Mouse (Mus musculus) midbrain, postnatal 0 days (tissue): ENCODE data around the gene Gna12. TPM values are rescaled to one million over a fixed set of nuclear protein-coding genes. Genes with fewer than 3 reads are reported as not detected.

Experiments
- ATAC-seq: fragments of 200-750 bp; cut with Nextera tagmentation; 2 replicates; pipeline ENCODE4 v1.8.0; 2017; ENCODE audit warnings: moderate number of reproducible peaks, mild to moderate bottlenecking, moderate TSS enrichment, moderate library complexity; ENCODE audit not compliant: low FRiP score
- DNase-seq: peaks from one replicate; pipeline ENCODE4 v3.0.0-alpha.2; 2015; ENCODE audit warnings: low spot score
- H3K27ac ChIP-seq: fragments of 300-500 bp; sonication (generic); 2 replicates; pipeline ENCODE4 v1.5.1; 2014; ENCODE audit warnings: low read depth, mild to moderate bottlenecking, low read length, mixed read lengths
- H3K27me3 ChIP-seq: fragments of 300-500 bp; sonication (generic); 2 replicates; pipeline ENCODE4 v1.6.1; 2014; ENCODE audit warnings: low read length, control low read depth, mixed read lengths; ENCODE audit not compliant: insufficient read depth
- H3K36me3 ChIP-seq: fragments of 300-500 bp; sonication (generic); 2 replicates; pipeline ENCODE4 v1.6.1; 2014; ENCODE audit warnings: low read length, control low read depth, mixed read lengths; ENCODE audit not compliant: insufficient read depth
- H3K4me1 ChIP-seq: fragments of 300-500 bp; sonication (generic); 2 replicates; pipeline ENCODE4 v1.6.1; 2014; ENCODE audit warnings: mild to moderate bottlenecking, control low read depth, antibody characterized with exemption, low read length, mixed read lengths; ENCODE audit not compliant: insufficient read depth
- H3K4me2 ChIP-seq: fragments of 300-500 bp; sonication (generic); 2 replicates; pipeline ENCODE4 v1.6.1; 2014; ENCODE audit warnings: low read depth, mild to moderate bottlenecking, low read length, mixed read lengths; ENCODE audit not compliant: poor library complexity, severe bottlenecking
- H3K4me3 ChIP-seq: fragments of 300-500 bp; sonication (generic); 2 replicates; pipeline ENCODE4 v1.5.1; 2014; ENCODE audit warnings: low read depth, mild to moderate bottlenecking, low read length, moderate library complexity
- H3K9ac ChIP-seq: fragments of 300-500 bp; sonication (generic); replicated peaks from 2 replicates; pipeline ENCODE4 v1.6.1; 2014; ENCODE audit warnings: mild to moderate bottlenecking, low read length, moderate library complexity, mixed read lengths; ENCODE audit not compliant: poor library complexity, severe bottlenecking
- H3K9me3 ChIP-seq: fragments of 300-500 bp; sonication (generic); 2 replicates; pipeline ENCODE4 v1.6.1; 2016; ENCODE audit warnings: low read length, control low read depth
- CTCF ChIP-seq: IDR thresholded peaks from 2 replicates; pipeline ENCODE4 v1.5.1; 2016; ENCODE audit warnings: antibody characterized with exemption, mild to moderate bottlenecking
- WGBS: fragments of 180-500 bp; shearing (Covaris S2); extraction: QIAGEN DNeasy Blood & Tissue Kit; methylation state at CpG from one replicate; pipeline ENCODE4 v1.1.7; 2014; 5-methylcytosine and 5-hydroxymethylcytosine counted together
- polyA plus RNA-seq: library from polyadenylated mRNA; unstranded; fragments of >200 nt; fragmentation: Nextera tagmentation; extraction: Ambion mirVana; gene quantifications from 2 replicates; pipeline ENCODE4 v1.2.1, GENCODE M21; 2015
- total RNA-seq: library from RNA; depleted of rRNA; stranded (reverse); fragments of >200 nt; gene quantifications from 2 replicates; pipeline ENCODE4 v1.2.3, GENCODE M21; 2014

Gene Gna12
- total and polyA plus RNA-seq, 2 experiments from 2014 or later = 28.0 to 152 TPM

DNA sequence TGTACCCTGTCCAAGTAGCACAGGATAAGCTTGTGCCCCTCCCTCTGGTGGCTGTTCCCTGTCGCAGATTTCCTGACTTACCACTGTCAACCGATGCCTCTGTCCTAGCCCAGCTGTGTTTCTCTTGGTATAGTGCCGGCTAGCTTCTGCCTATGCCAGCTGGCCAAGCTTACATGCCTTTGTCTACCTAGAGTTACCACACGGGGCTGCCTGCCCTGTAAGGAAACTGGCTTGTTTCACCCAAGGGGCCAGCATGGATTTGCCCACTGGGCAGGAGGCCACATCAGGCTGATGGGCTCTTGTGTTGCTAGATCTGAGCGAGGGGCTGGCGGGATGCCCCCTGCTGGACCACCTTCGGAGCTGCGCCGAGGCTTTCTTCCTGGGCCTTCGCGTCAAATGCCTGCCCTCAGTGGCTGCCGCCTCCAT lies 86.5 kb downstream of the Gna12 start:
- H3K4me1 ChIP-seq = no peaks in the 10 kb centered on the region
- H3K4me3 ChIP-seq = no peak overlapping the region
- H3K36me3 ChIP-seq = no peaks in the 10 kb centered on the region
- H3K9ac ChIP-seq = no peak overlapping the region
- no peak overlapping the region for H3K27ac ChIP-seq
- 26% methylated on average over 12 of the region's 12 CpGs for WGBS
- TF ChIP-seq CTCF = peak; percentile 55
- DNase-seq (peak; percentile 70), ATAC-seq (peak; percentile 56; the same call in 1 of the 2 replicates)
- no peak overlapping the region for H3K4me2 ChIP-seq
- no peaks in the 10 kb centered on the region for H3K9me3 ChIP-seq
- H3K27me3 ChIP-seq = no peaks in the 10 kb centered on the region

DNA sequence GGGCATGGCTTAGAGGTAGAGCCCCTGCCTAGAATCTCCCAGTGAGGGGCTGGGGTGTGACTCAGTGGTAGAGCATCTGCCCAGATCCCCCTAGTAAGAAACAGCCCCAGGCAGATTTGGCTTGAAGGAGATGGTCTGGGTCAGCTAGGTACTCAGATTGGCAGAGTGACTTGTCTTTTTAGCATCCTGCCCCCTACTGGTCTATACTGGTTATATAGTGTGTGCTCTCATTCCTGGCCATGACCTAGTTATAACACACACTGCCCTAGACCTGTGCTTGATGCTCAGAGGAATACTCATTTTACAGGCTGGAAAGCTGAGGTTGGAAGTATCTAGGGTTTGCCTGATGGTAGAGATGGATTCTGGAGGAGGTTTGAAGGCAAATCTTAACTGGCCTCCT lies 88.4 kb downstream of the Gna12 start:
- Histone ChIP-seq H3K36me3 (no peaks in the 10 kb centered on the region), H3K4me1 (no peaks in the 10 kb centered on the region), H3K9ac (no peak overlapping the region), H3K4me3 (no peak overlapping the region), H3K27me3 (no peaks in the 10 kb centered on the region), H3K9me3 (no peaks in the 10 kb centered on the region), H3K4me2 (no peak overlapping the region), H3K27ac (no peak overlapping the region)
- ATAC-seq (no peak), DNase-seq (no peak)
- TF ChIP-seq CTCF = peak; percentile 57

DNA sequence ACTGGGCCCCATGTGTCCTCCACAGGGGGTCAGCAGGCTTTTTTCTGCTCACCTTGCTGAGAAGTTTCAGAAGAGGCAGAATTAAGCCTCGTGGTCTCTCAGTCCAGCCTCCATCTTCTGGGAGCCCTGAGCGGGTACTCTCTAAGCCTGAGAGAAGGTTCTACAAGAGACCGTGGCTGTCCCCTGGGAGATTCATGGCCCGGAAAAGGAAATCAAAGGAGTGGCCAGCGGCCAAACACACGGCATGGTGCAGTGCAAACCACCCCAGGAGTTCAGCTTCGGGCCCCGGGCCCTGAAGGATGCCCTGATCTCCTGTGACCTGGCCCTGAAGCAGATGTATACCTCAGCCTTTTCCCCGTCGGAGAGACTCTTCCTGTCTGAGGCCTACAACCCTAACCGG lies 89.2 kb downstream of the Gna12 start:
- Histone ChIP-seq H3K27me3 (peaks cover 5% of the 10 kb centered on the region; the same call in 1 of the 2 replicates), H3K4me3 (no peak overlapping the region), H3K4me2 (no peak overlapping the region), H3K4me1 (no peaks in the 10 kb centered on the region), H3K27ac (no peak overlapping the region), H3K9me3 (no peaks in the 10 kb centered on the region), H3K36me3 (no peaks in the 10 kb centered on the region), H3K9ac (no peak overlapping the region)
- no peak for TF ChIP-seq CTCF
- DNase-seq (no peak), ATAC-seq (no peak)
- 74% methylated on average over 11 of the region's 11 CpGs for WGBS

DNA sequence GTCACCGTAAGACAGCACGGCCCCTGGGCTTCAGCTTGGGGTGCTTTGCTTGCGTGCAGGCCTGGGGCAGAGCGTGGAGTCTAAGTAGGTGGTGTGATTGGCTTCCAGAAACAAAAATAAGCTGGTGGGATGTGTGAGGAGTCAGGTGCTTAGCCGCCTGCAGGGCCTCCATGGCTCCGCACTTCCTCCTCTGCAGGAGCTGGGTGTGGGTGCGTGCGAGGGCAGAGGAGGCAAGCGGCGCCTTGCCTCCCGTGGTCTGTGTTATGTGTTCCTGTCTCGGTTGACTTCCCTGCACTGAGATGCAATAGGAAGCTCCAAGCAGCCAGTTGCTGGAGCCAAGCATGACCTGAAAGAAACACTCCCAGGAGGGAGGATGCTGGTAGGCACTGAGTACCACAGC lies 90.4 kb downstream of the Gna12 start:
- no peak overlapping the region for H3K4me3 ChIP-seq
- DNase-seq (no peak), ATAC-seq (no peak)
- no peak overlapping the region for H3K27ac ChIP-seq
- H3K27me3 ChIP-seq = peaks cover 12% of the 10 kb centered on the region
- H3K9me3 ChIP-seq = no peaks in the 10 kb centered on the region
- no peak overlapping the region for H3K9ac ChIP-seq
- no peaks in the 10 kb centered on the region for H3K4me1 ChIP-seq
- TF ChIP-seq CTCF = no peak
- no peaks in the 10 kb centered on the region for H3K36me3 ChIP-seq
- H3K4me2 ChIP-seq = no peak overlapping the region
- WGBS = 76% methylated on average over 12 of the region's 12 CpGs

DNA sequence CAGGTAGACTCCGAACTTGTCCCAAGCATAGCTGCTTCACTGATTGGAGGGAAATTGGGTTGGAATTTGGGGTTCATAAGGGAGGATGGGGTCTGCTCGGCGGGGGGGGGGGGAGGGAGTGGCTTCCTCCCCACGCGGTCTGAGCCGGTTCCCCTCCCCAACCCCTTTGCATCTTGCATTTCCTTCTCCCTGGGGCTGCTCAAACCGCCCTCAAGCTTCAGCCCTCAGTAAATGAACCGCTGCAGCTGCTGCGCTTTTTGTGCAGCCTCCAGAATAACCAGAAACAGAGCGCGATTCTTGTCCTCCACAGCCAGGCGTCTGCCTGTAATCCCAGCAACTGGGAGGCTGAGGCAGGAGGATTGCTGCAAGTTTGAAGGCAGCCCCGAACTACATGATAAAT lies 94.1 kb downstream of the Gna12 start:
- 20% methylated on average over 13 of the region's 13 CpGs for WGBS
- no peak overlapping the region; the same call in 1 of the 2 replicates for H3K4me3 ChIP-seq
- peaks cover 15% of the 10 kb centered on the region for H3K27me3 ChIP-seq
- no peaks in the 10 kb centered on the region for H3K9me3 ChIP-seq
- H3K36me3 ChIP-seq = no peaks in the 10 kb centered on the region
- no peak overlapping the region for H3K9ac ChIP-seq
- no peaks in the 10 kb centered on the region for H3K4me1 ChIP-seq
- no peak for DNase-seq
- H3K27ac ChIP-seq = no peak overlapping the region
- TF ChIP-seq CTCF = no peak
- H3K4me2 ChIP-seq = peak overlapping the region; percentile 61; the same call in 1 of the 2 replicates
- no peak for ATAC-seq

DNA sequence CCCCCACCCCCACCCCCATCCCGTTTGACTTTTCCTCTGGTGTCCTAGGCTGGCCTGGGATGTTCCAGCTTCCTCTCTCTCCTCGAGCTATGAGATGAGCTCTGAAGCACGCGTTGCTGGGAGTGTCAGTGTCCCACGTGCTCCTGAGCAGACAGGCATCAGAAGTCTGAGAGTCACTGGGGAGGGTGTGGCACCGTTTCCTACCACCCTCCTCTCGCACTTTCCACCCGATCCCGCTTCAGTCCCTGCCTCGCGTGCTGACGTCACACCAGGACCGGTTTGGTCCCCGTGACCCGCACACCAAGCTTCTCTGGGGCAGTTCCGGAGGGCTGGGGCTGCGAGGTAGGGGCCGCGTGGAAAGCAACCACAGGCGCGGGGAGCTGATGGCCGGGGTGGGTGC lies 94.9 kb downstream of the Gna12 start:
- under 1% methylated on average over 21 of the region's 22 CpGs for WGBS
- no peaks in the 10 kb centered on the region for H3K4me1 ChIP-seq
- no peaks in the 10 kb centered on the region for H3K36me3 ChIP-seq
- no peaks in the 10 kb centered on the region for H3K9me3 ChIP-seq
- H3K4me3 ChIP-seq = peak overlapping the region; percentile 26
- ATAC-seq (peak; percentile 35; the same call in 1 of the 2 replicates), DNase-seq (peak; percentile 21)
- peak overlapping the region; percentile 61 for H3K4me2 ChIP-seq
- H3K27ac ChIP-seq = no peak overlapping the region
- peaks cover 15% of the 10 kb centered on the region for H3K27me3 ChIP-seq
- peak overlapping the region; percentile 33 for H3K9ac ChIP-seq
- no peak for TF ChIP-seq CTCF
